ENCODE assay signal across 8 mouse cellular contexts in genomic region chr4:114300390-114301012, GRCm38 (mm10).
DNase-seq lines count a peak whose midpoint lies in the region; ATAC-seq and TF ChIP-seq lines count a peak whose summit lies in the region.

No protein-coding gene starts in this region.

- TF ChIP-seq RAD21 in MEL (IDR thresholded peaks at IDR 0.05; ENCODE audit: low read depth, low read length) = peak; percentile 44

- TF ChIP-seq CTCF in MEL (IDR thresholded peaks at IDR 0.05 in 2 of 3, conservative IDR thresholded peaks at IDR 0.05 in 1 of 3; ENCODE audit: control insufficient read depth in 1 of 3, insufficient read depth in 1 of 3, low read depth in 2 of 3, low read length in 3 of 3, poor library complexity in 1 of 3, severe bottlenecking in 1 of 3) = peak in 2 of 3 experiments; percentile 29 to 45; a peak in 4 of 6 replicates
- TF ChIP-seq CTCF in layer of hippocampus, adult 2 months (conservative IDR thresholded peaks at IDR 0.05) = peak; percentile 80

- no peaks in the 10 kb centered on the region for H3K79me2 ChIP-seq in MEL (ENCODE audit: control insufficient read depth, insufficient read depth, low read length, poor library complexity)

- 0 out of 2 replicates have a peak, but pooled peaks have one; percentile 36 for ATAC-seq in intestine, embryonic 14.5 days (replicated peaks; ENCODE audit: low FRiP score, low TSS enrichment, low read depth)
- no peak for ATAC-seq in intestine, embryonic 15.5 days

- H3K27me3 ChIP-seq in intestine, embryonic 14.5 days (replicated peaks; ENCODE audit: control insufficient read depth, insufficient read depth, low read length) = no peaks in the 10 kb centered on the region
- no peaks in the 10 kb centered on the region for H3K27me3 ChIP-seq in intestine, embryonic 15.5 days (replicated peaks)
- no peaks in the 10 kb centered on the region for H3K27me3 ChIP-seq in MEL (ENCODE audit: control insufficient read depth in 1 of 2, insufficient read depth in 2 of 2, low read length in 2 of 2)

- H3K4me2 ChIP-seq in intestine, embryonic 14.5 days (ENCODE audit: low read length) = no peak overlapping the region
- H3K4me2 ChIP-seq in intestine, embryonic 15.5 days (replicated peaks) = no peak overlapping the region

- H3K4me1 ChIP-seq in intestine, embryonic 14.5 days (replicated peaks; ENCODE audit: control insufficient read depth, insufficient read depth, low read length) = no peaks in the 10 kb centered on the region
- H3K4me1 ChIP-seq in intestine, embryonic 15.5 days (replicated peaks) = no peaks in the 10 kb centered on the region
- no peaks in the 10 kb centered on the region for H3K4me1 ChIP-seq in MEL (ENCODE audit: control insufficient read depth in 1 of 2, insufficient read depth in 2 of 2, low read length in 2 of 2)

- DNase-seq in intestine, embryonic 14.5 days (ENCODE audit: low spot score) = no peak
- DNase-seq in MEL (ENCODE audit: low read depth, low spot score) = peak; percentile 25
- peak; percentile 44 for DNase-seq in embryo, embryonic 11 days
- peak; percentile 38 to 60 for DNase-seq in layer of hippocampus, adult 2 months (ENCODE audit: low spot score in 2 of 2)
- DNase-seq in retina, postnatal 1 day = peak; percentile 43
- no peak for DNase-seq in gastrocnemius, postnatal 25 days
- no peak for DNase-seq in ovary, postnatal 36 days (ENCODE audit: low spot score)

- H3K27ac ChIP-seq in intestine, embryonic 14.5 days (ENCODE audit: low read depth) = no peak overlapping the region
- H3K27ac ChIP-seq in intestine, embryonic 15.5 days = no peak overlapping the region
- no peak overlapping the region for H3K27ac ChIP-seq in MEL (ENCODE audit: control insufficient read depth, low read depth, low read length)
- H3K27ac ChIP-seq in layer of hippocampus, adult 2 months = no peak overlapping the region

- 51% methylated on average over 3 of the region's 3 CpGs for WGBS in intestine, embryonic 14.5 days
- 49% methylated on average over 3 of the region's 3 CpGs for WGBS in intestine, embryonic 15.5 days

- H3K36me3 ChIP-seq in intestine, embryonic 14.5 days (ENCODE audit: control insufficient read depth, insufficient read depth, low read length) = no peaks in the 10 kb centered on the region
- no peaks in the 10 kb centered on the region for H3K36me3 ChIP-seq in intestine, embryonic 15.5 days
- no peaks in the 10 kb centered on the region for H3K36me3 ChIP-seq in MEL (ENCODE audit: control insufficient read depth in 1 of 2, insufficient read depth in 2 of 2, low read length in 2 of 2)

- no peak overlapping the region for H3K4me3 ChIP-seq in intestine, embryonic 14.5 days (ENCODE audit: low read depth, low read length)
- no peak overlapping the region for H3K4me3 ChIP-seq in intestine, embryonic 15.5 days (replicated peaks)
- no peak overlapping the region for H3K4me3 ChIP-seq in MEL (ENCODE audit: control insufficient read depth in 1 of 2, insufficient read depth in 1 of 2, low read depth in 2 of 2, low read length in 2 of 2)
- no peak overlapping the region for H3K4me3 ChIP-seq in layer of hippocampus, adult 2 months

- no peak for TF ChIP-seq POLR2A in MEL (IDR thresholded peaks at IDR 0.05; ENCODE audit: control insufficient read depth in 1 of 2, insufficient read depth in 1 of 2, low read depth in 1 of 2, low read length in 2 of 2, poor library complexity in 1 of 2)

- no peaks in the 10 kb centered on the region for H3K9me3 ChIP-seq in intestine, embryonic 14.5 days (ENCODE audit: control insufficient read depth, low read length)
- H3K9me3 ChIP-seq in intestine, embryonic 15.5 days = no peaks in the 10 kb centered on the region
- no peaks in the 10 kb centered on the region for H3K9me3 ChIP-seq in MEL (replicated peaks; ENCODE audit: insufficient read depth, low read length)

- no peak overlapping the region for H3K9ac ChIP-seq in intestine, embryonic 14.5 days (ENCODE audit: low read length)
- no peak overlapping the region for H3K9ac ChIP-seq in intestine, embryonic 15.5 days
- no peak overlapping the region for H3K9ac ChIP-seq in MEL (ENCODE audit: control insufficient read depth, low read depth, low read length, poor library complexity, severe bottlenecking)

- no peak for TF ChIP-seq EP300 in MEL (IDR thresholded peaks at IDR 0.05; ENCODE audit: low read depth in 1 of 2, low read length in 2 of 2)

TF ChIP-seq in MEL, 35 proteins besides CTCF, POLR2A, EP300 and RAD21:
- TF ChIP-seq SMC3 (IDR thresholded peaks at IDR 0.05; ENCODE audit: low read depth, low read length) (peak; percentile 45), POLR2AphosphoS5 (IDR thresholded peaks at IDR 0.05; ENCODE audit: borderline replicate concordance, low read depth, low read length) (no peak), MAZ (IDR thresholded peaks at IDR 0.05; ENCODE audit: low read depth, low read length) (no peak), CHD1 (IDR thresholded peaks at IDR 0.05; ENCODE audit: low read depth, low read length) (no peak), SIN3A (IDR thresholded peaks at IDR 0.05; ENCODE audit: low read length) (no peak)

Comparison
In these comparisons a context has a peak if more than half of its experiments do, and no peak if none do; other contexts are left out.
1. DNase-seq: peak in MEL (single experiment), embryo, embryonic 11 days (single experiment), layer of hippocampus, adult 2 months (2 of 2) and retina, postnatal 1 day (single experiment); none in intestine, embryonic 14.5 days (single experiment), gastrocnemius, postnatal 25 days (single experiment) and ovary, postnatal 36 days (single experiment).